ENCODE assay signal across 12 mouse cellular contexts in genomic region chr5:145130191-145130590, GRCm38 (mm10). TPM values are rescaled to one million over a fixed set of nuclear protein-coding genes. Genes with fewer than 3 reads are reported as not detected.
DNase-seq lines count a peak whose midpoint lies in the region; ATAC-seq and TF ChIP-seq lines count a peak whose summit lies in the region.
"Had no signal": no experiment of that assay in that cellular context is flagged by ENCODE, and none has a peak within 500 bp of the region (broad histone marks: within the 10 kb centered on the region; RNA-seq: fewer than 3 reads in every experiment).

No protein-coding gene starts in this region.

- no peak for DNase-seq in heart, adult 2 months
- DNase-seq in 3134 (ENCODE audit: extremely low read depth, insufficient read length, low spot score) (peak; percentile 51), adipocyte (ENCODE audit: low spot score) (peak; percentile 49)
- peak; percentile 42 to 54 for DNase-seq in left cerebral cortex, adult 2 months (ENCODE audit: extremely low spot score in 1 of 2, low spot score in 2 of 2)
- no peak for DNase-seq in thymus, postnatal 4 days
- DNase-seq in embryo, embryonic 10 days (ENCODE audit: low spot score): no peak
- DNase-seq in gastrocnemius, adult 18-20 months (ENCODE audit: low spot score): no peak
- DNase-seq: cerebellum, adult 8-10 months; retina, postnatal 1 day had no signal

- no peaks in the 10 kb centered on the region for H3K27me3 ChIP-seq in heart, embryonic 16.5 days (ENCODE audit: control insufficient read depth, insufficient read depth, low read length)
- no peaks in the 10 kb centered on the region for H3K27me3 ChIP-seq in heart, adult 2 months (ENCODE audit: control insufficient read depth, insufficient read depth, low read length)
- H3K27me3 ChIP-seq: limb, embryonic 13.5 days had no signal

- peaks cover 80% of the 10 kb centered on the region for H3K36me3 ChIP-seq in heart, embryonic 16.5 days (ENCODE audit: control insufficient read depth, insufficient read depth)
- no peaks in the 10 kb centered on the region for H3K36me3 ChIP-seq in heart, adult 2 months (ENCODE audit: control insufficient read depth, insufficient read depth, low read length)

- intact Hi-C loops in heart, adult 2 months (cut with DNase I): no loop called here
- intact Hi-C loops in left cerebral cortex, adult 2 months (cut with DNase I): no loop called here

- H3K4me1 ChIP-seq in heart, embryonic 16.5 days (ENCODE audit: control insufficient read depth, insufficient read depth, low read length): no peaks in the 10 kb centered on the region
- H3K4me1 ChIP-seq in heart, adult 2 months (ENCODE audit: control insufficient read depth, insufficient read depth, low read length): peaks cover 6% of the 10 kb centered on the region
- H3K4me1 ChIP-seq: limb, embryonic 13.5 days had no signal

- ATAC-seq in heart, embryonic 16.5 days (replicated peaks; ENCODE audit: extremely low read depth, insufficient read depth, low FRiP score): peak; percentile 33; the same call in 1 of the 2 replicates
- ATAC-seq: inflammation-experienced regulatory T-cells, adult 6 months had no signal

- H3K9ac ChIP-seq in heart, embryonic 16.5 days (ENCODE audit: low read length): no peak overlapping the region
- H3K9ac ChIP-seq in heart, adult 2 months (ENCODE audit: low read depth, low read length): no peak overlapping the region
- H3K9ac ChIP-seq: limb, embryonic 13.5 days had no signal

- no peak overlapping the region for H3K4me3 ChIP-seq in heart, embryonic 16.5 days (ENCODE audit: low read length)
- H3K4me3 ChIP-seq in heart, adult 2 months: no peak overlapping the region
- H3K4me3 ChIP-seq in left cerebral cortex, adult 2 months: no peak overlapping the region
- H3K4me3 ChIP-seq: limb, embryonic 13.5 days had no signal

- 67% methylated on average over 11 of the region's 11 CpGs for WGBS in heart, embryonic 16.5 days
- WGBS in heart, adult 2 months: 37% methylated on average over 11 of the region's 11 CpGs

- TF ChIP-seq POLR2A in heart, adult 2 months (IDR thresholded peaks at IDR 0.05; ENCODE audit: insufficient read depth, low read depth, low read length): no peak

- peak overlapping the region; percentile 28; the same call in 1 of the 2 replicates for H3K27ac ChIP-seq in heart, embryonic 16.5 days (ENCODE audit: low read length)
- no peak overlapping the region for H3K27ac ChIP-seq in heart, adult 2 months
- H3K27ac ChIP-seq in left cerebral cortex, adult 2 months: peak overlapping the region; percentile 89
- H3K27ac ChIP-seq: limb, embryonic 13.5 days had no signal

- no peaks in the 10 kb centered on the region for H3K79me2 ChIP-seq in heart, adult 2 months (replicated peaks; ENCODE audit: control insufficient read depth, insufficient read depth, low read length)

- no peak for TF ChIP-seq CTCF in heart, adult 2 months (IDR thresholded peaks at IDR 0.05)
- no peak for TF ChIP-seq CTCF in left cerebral cortex, adult 2 months (IDR thresholded peaks at IDR 0.05)

- no peak for TF ChIP-seq EP300 in heart, adult 2 months (IDR thresholded peaks at IDR 0.05; ENCODE audit: insufficient read depth, low read depth, low read length)

- no peaks in the 10 kb centered on the region for H3K9me3 ChIP-seq in heart, embryonic 16.5 days (replicated peaks; ENCODE audit: control insufficient read depth, low read length)
- H3K9me3 ChIP-seq: limb, embryonic 13.5 days had no signal

- no peak overlapping the region for H3K4me2 ChIP-seq in heart, embryonic 16.5 days (ENCODE audit: low read depth, low read length)
- H3K4me2 ChIP-seq: limb, embryonic 13.5 days had no signal

RNA-seq across cellular contexts. Expression of gene Pdap1, which starts 9.8 kb away (rescaled TPM):
- polyA plus RNA-seq in heart, embryonic 16.5 days (2015; fragmentation: Nextera tagmentation; extraction: Ambion mirVana): 46.0 and 49.8 TPM in 2 replicates
- 10 to 100 TPM; 37.8 to 38.5 TPM for total RNA-seq in heart, adult 2 months (2021)
- 16.1 and 19.5 TPM in 2 replicates for polyA plus RNA-seq in heart, adult 2 months (2012; rRNA removed)
- total RNA-seq in left cerebral cortex, adult 2 months (2021): 10 to 100 TPM; 92.5 to 96.0 TPM
- 10 to 100 TPM; 56.0 to 56.6 TPM for total RNA-seq in gastrocnemius, adult 18-20 months (2021)

RNA-seq across cellular contexts. Expression of gene Bud31, which starts 10.0 kb away (rescaled TPM):
- polyA plus RNA-seq in heart, embryonic 16.5 days (2015; fragmentation: Nextera tagmentation; extraction: Ambion mirVana): 118 and 134 TPM in 2 replicates
- 10 to 100 TPM; 56.5 to 66.5 TPM for total RNA-seq in heart, adult 2 months (2021)
- 36.6 and 48.0 TPM in 2 replicates for polyA plus RNA-seq in heart, adult 2 months (2012; rRNA removed)
- total RNA-seq in left cerebral cortex, adult 2 months (2021): 10 to 100 TPM; 69.4 to 69.6 TPM
- total RNA-seq in gastrocnemius, adult 18-20 months (2021): 10 to 100 TPM; 48.5 to 54.9 TPM

RNA-seq across cellular contexts. Expression of gene Arpc1b, which starts 16.2 kb away (rescaled TPM):
- polyA plus RNA-seq in heart, embryonic 16.5 days (2015; fragmentation: Nextera tagmentation; extraction: Ambion mirVana): 263 and 300 TPM in 2 replicates
- 10 to 100 TPM; 60.8 to 75.0 TPM for total RNA-seq in heart, adult 2 months (2021)
- 133 and 137 TPM in 2 replicates for polyA plus RNA-seq in heart, adult 2 months (2012; rRNA removed)
- total RNA-seq in left cerebral cortex, adult 2 months (2021): 10 to 100 TPM; 19.0 to 23.5 TPM
- total RNA-seq in gastrocnemius, adult 18-20 months (2021): 10 to 100 TPM; 17.2 to 25.7 TPM

RNA-seq across cellular contexts. Expression of gene Ptcd1, which starts 36.7 kb away (rescaled TPM):
- 16.4 and 17.2 TPM in 2 replicates for polyA plus RNA-seq in heart, embryonic 16.5 days (2015; fragmentation: Nextera tagmentation; extraction: Ambion mirVana)
- 10 to 100 TPM; 24.0 to 27.0 TPM for total RNA-seq in heart, adult 2 months (2021)
- 13.2 and 16.8 TPM in 2 replicates for polyA plus RNA-seq in heart, adult 2 months (2012; rRNA removed)
- 10 to 100 TPM; 19.4 to 21.9 TPM for total RNA-seq in left cerebral cortex, adult 2 months (2021)
- 10 to 100 TPM; 10.6 to 10.8 TPM for total RNA-seq in gastrocnemius, adult 18-20 months (2021)

RNA-seq across cellular contexts. Expression of gene Cpsf4, which starts 36.8 kb away (rescaled TPM):
- 25.9 and 26.5 TPM in 2 replicates for polyA plus RNA-seq in heart, embryonic 16.5 days (2015; fragmentation: Nextera tagmentation; extraction: Ambion mirVana)
- 10 to 100 TPM; 10.4 to 12.1 TPM for total RNA-seq in heart, adult 2 months (2021)
- polyA plus RNA-seq in heart, adult 2 months (2012; rRNA removed): 11.0 and 12.5 TPM in 2 replicates
- 10 to 100 TPM; 25.6 to 26.0 TPM for total RNA-seq in left cerebral cortex, adult 2 months (2021)
- total RNA-seq in gastrocnemius, adult 18-20 months (2021): 1 to 10 TPM; 9.2 to 9.5 TPM

Comparison
In these comparisons a context has a peak if more than half of its experiments do, and no peak if none do; other contexts are left out.
1. DNase-seq: peak in 3134 (single experiment), adipocyte (single experiment) and left cerebral cortex, adult 2 months (2 of 2); none in heart, adult 2 months (0 of 2), thymus, postnatal 4 days (single experiment), embryo, embryonic 10 days (single experiment) and gastrocnemius, adult 18-20 months (single experiment).